Mouse (Mus musculus): ENCODE measurements around the gene Lrsam1.

GRCm38 (mm10) chr2:32922564-32922963 is 38.9 kb downstream of the Lrsam1 start:
- no peak for TF ChIP-seq POLR2A (IDR thresholded peaks at IDR 0.05; ENCODE audit: borderline replicate concordance, control insufficient read depth, low read depth, low read length)
- TF ChIP-seq CTCF (IDR thresholded peaks at IDR 0.05; ENCODE audit: control insufficient read depth, insufficient read depth, low read length), result no peak
